Mouse (Mus musculus): ENCODE measurements at regions not wholly inside any gene's neighbourhood (a gene's known extent, or its start where the extent isn't known, plus 50 kb on each side); places are given as distances from the start of the nearest gene placed in this dataset.

- Histone ChIP-seq H3K4me1 (replicated peaks; ENCODE audit: control insufficient read depth, insufficient read depth, low read length) (no peaks in the 10 kb centered on the region), H3K36me3 (ENCODE audit: control insufficient read depth, insufficient read depth, low read length) (no peaks in the 10 kb centered on the region)
Observed at GRCm38 (mm10) chr2:49376281-49376680, 75.0 kb upstream of the Epc2 start.

DNA sequence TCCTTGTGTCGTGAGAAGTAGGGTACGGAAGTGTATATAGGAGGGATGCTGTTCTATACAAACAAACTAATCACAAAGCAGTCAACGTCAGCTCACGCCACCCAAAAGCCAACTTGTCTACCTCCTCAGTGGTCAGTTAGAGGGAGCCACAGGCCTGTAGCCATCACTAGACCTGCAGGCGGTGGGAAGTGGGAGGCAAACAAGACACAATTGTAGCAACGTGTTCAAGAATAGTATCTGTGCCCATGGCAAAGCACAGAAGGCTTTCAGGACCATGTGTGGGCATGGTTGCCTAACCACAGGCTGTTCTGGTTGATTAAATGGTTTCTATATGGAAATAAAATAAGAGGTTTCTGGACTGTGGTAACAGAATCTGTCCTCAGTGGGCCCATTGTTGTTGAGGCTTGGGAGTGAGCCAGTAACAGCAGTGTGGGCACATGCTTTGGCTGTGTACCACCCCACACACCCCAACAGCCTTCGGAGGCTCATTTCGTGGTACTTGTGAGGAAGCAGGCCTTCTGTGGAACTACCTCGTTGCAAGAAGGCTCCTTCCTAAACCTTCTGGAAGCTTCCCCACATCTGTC lies 72.0 kb upstream of the Epc2 start:
- Histone ChIP-seq H3K4me1 (replicated peaks; ENCODE audit: control insufficient read depth, insufficient read depth, low read length) (no peaks in the 10 kb centered on the region), H3K4me3 (ENCODE audit: low read length) (no peak overlapping the region), H3K27me3 (ENCODE audit: control insufficient read depth, insufficient read depth, low read depth, low read length) (no peaks in the 10 kb centered on the region), H3K9ac (ENCODE audit: low read length) (no peak overlapping the region), H3K9me3 (ENCODE audit: control insufficient read depth, low read length) (no peaks in the 10 kb centered on the region), H3K27ac (ENCODE audit: low read length) (no peak overlapping the region), H3K4me2 (ENCODE audit: low read depth, low read length) (no peak overlapping the region), H3K36me3 (ENCODE audit: control insufficient read depth, insufficient read depth, low read length) (no peaks in the 10 kb centered on the region)
- 82% methylated on average over 9 of the region's 9 CpGs for WGBS
- no peak for ATAC-seq (ENCODE audit: low read depth)

More at GRCm38 (mm10) chr2:49376281-49376680, 75.0 kb upstream of the Epc2 start:
- H3K27me3 ChIP-seq (ENCODE audit: control insufficient read depth, insufficient read depth, low read depth, low read length), result no peaks in the 10 kb centered on the region
- H3K4me3 ChIP-seq (ENCODE audit: low read length), result no peak overlapping the region
- H3K9me3 ChIP-seq (ENCODE audit: control insufficient read depth, low read length), result no peaks in the 10 kb centered on the region
- no peak overlapping the region for H3K4me2 ChIP-seq (ENCODE audit: low read depth, low read length)
- WGBS, result 94% methylated on average over 6 of the region's 6 CpGs
- no peak overlapping the region for H3K9ac ChIP-seq (ENCODE audit: low read length)
- no peak overlapping the region for H3K27ac ChIP-seq (ENCODE audit: low read length)
- ATAC-seq (ENCODE audit: low read depth), result no peak

DNA sequence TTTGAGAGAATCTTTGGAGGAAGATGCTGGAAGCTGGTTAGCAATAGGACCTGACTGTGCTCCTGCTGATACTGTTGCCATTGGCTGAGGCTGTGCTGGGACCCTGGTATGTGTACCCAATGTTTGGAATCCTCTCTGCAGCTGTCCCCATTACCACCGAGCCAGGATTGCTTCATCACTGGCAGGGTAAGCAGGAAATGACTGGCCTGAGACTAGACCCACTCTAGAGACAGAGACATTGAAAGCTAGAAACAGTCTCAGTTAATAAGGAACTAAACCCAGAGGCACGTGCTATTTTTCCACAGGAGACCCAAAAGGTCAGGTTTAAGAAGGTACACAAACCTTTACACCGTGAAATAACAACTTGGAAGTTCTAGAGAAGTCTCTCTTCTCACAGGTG lies 70.3 kb upstream of the Epc2 start:
- Histone ChIP-seq H3K36me3 (ENCODE audit: control insufficient read depth, insufficient read depth, low read length) (no peaks in the 10 kb centered on the region), H3K4me3 (ENCODE audit: low read length) (no peak overlapping the region), H3K9ac (ENCODE audit: low read length) (no peak overlapping the region), H3K27me3 (ENCODE audit: control insufficient read depth, insufficient read depth, low read depth, low read length) (no peaks in the 10 kb centered on the region), H3K4me1 (replicated peaks; ENCODE audit: control insufficient read depth, insufficient read depth, low read length) (no peaks in the 10 kb centered on the region), H3K4me2 (ENCODE audit: low read depth, low read length) (no peak overlapping the region), H3K27ac (ENCODE audit: low read length) (no peak overlapping the region), H3K9me3 (ENCODE audit: control insufficient read depth, low read length) (no peaks in the 10 kb centered on the region)
- WGBS, result 44% methylated on average over 3 of the region's 3 CpGs
- ATAC-seq (ENCODE audit: low read depth), result no peak

GRCm38 (mm10) chr2:49386747-49387146 lies 64.5 kb upstream of the Epc2 start:
- no peak for ATAC-seq (ENCODE audit: low read depth)
- no peaks in the 10 kb centered on the region for H3K9me3 ChIP-seq (ENCODE audit: control insufficient read depth, low read length)
- H3K4me3 ChIP-seq (ENCODE audit: low read length), result no peak overlapping the region
- no peaks in the 10 kb centered on the region for H3K36me3 ChIP-seq (ENCODE audit: control insufficient read depth, insufficient read depth, low read length)
- H3K9ac ChIP-seq (ENCODE audit: low read length), result no peak overlapping the region
- 69% methylated on average over 2 of the region's 2 CpGs for WGBS
- H3K27me3 ChIP-seq (ENCODE audit: control insufficient read depth, insufficient read depth, low read depth, low read length), result no peaks in the 10 kb centered on the region
- H3K27ac ChIP-seq (ENCODE audit: low read length), result no peak overlapping the region
- no peak overlapping the region for H3K4me2 ChIP-seq (ENCODE audit: low read depth, low read length)
- no peaks in the 10 kb centered on the region for H3K4me1 ChIP-seq (replicated peaks; ENCODE audit: control insufficient read depth, insufficient read depth, low read length)

GRCm38 (mm10) chr2:49391322-49392262 lies 59.7 kb upstream of the Epc2 start:
- Histone ChIP-seq H3K9ac (ENCODE audit: low read length) (no peak overlapping the region), H3K27me3 (ENCODE audit: control insufficient read depth, insufficient read depth, low read depth, low read length) (no peaks in the 10 kb centered on the region), H3K27ac (ENCODE audit: low read length) (peak overlapping the region; percentile 25; the same call in 1 of the 2 replicates), H3K36me3 (ENCODE audit: control insufficient read depth, insufficient read depth, low read length) (no peaks in the 10 kb centered on the region), H3K4me1 (replicated peaks; ENCODE audit: control insufficient read depth, insufficient read depth, low read length) (peaks cover 5% of the 10 kb centered on the region), H3K4me3 (ENCODE audit: low read length) (no peak overlapping the region), H3K4me2 (ENCODE audit: low read depth, low read length) (no peak overlapping the region), H3K9me3 (ENCODE audit: control insufficient read depth, low read length) (no peaks in the 10 kb centered on the region)
- ATAC-seq (ENCODE audit: low read depth), result peak; percentile 80
- WGBS, result 48% methylated on average over 5 of the region's 5 CpGs

All from lung, embryonic 16.5 days (tissue).